Mouse (Mus musculus) thymus, adult 2 months (tissue): ENCODE results near the gene Pced1b.

Experiments
- CTCF ChIP-seq: fragments of 200-500 bp; IDR thresholded peaks from 2 replicates; pipeline ENCODE4 v1.5.1; 2012; ENCODE audit warnings: mild to moderate bottlenecking, control low read depth, low read length, moderate library complexity, borderline replicate concordance; ENCODE audit not compliant: control insufficient read depth, poor library complexity, insufficient read depth; ENCODE audit errors: extremely low read depth
- POLR2A ChIP-seq: fragments of 200-500 bp; IDR thresholded peaks from 2 replicates; pipeline ENCODE4 v1.6.1; 2012; ENCODE audit warnings: mild to moderate bottlenecking, low read length, control low read depth, moderate library complexity; ENCODE audit not compliant: control insufficient read depth, poor library complexity, insufficient read depth; ENCODE audit errors: extremely low read depth

GRCm38 (mm10) chr15:97429201-97429900 lies 182.4 kb downstream of the Pced1b start:
- no peak for TF ChIP-seq CTCF
- no peak for TF ChIP-seq POLR2A
